Mouse (Mus musculus): ENCODE data around the gene Grin2c. TPM values are rescaled to one million over a fixed set of nuclear protein-coding genes. Genes with fewer than 3 reads are reported as not detected.

Grin2c gene
- polyA plus RNA-seq, 1 experiment from 2014 or later = 0.18 TPM

GRCm38 (mm10) chr11:115243783-115244182 lies 23.3 kb downstream of the Grin2c start:
- WGBS = 88% methylated on average over 12 of the region's 12 CpGs
- no peak overlapping the region for H3K27ac ChIP-seq (ENCODE audit: low read depth, low read length)
- H3K4me1 ChIP-seq (ENCODE audit: control insufficient read depth, insufficient read depth, low read length) = peaks cover 7% of the 10 kb centered on the region
- no peaks in the 10 kb centered on the region for H3K36me3 ChIP-seq (ENCODE audit: control insufficient read depth, insufficient read depth, low read length)
- H3K4me2 ChIP-seq = no peak overlapping the region
- no peak overlapping the region for H3K4me3 ChIP-seq (ENCODE audit: low read depth, low read length)
- no peak overlapping the region for H3K9ac ChIP-seq (ENCODE audit: low read length)
- ATAC-seq (ENCODE audit: low FRiP score) = no peak
- peaks cover 11% of the 10 kb centered on the region for H3K27me3 ChIP-seq (ENCODE audit: control insufficient read depth, insufficient read depth, low read length)
- no peak for DNase-seq (ENCODE audit: low spot score, missing footprints)
- H3K9me3 ChIP-seq (ENCODE audit: control insufficient read depth, low read length) = no peaks in the 10 kb centered on the region

- WGBS = 82% methylated on average over 3 of the region's 3 CpGs
- Histone ChIP-seq H3K4me2 (no peak overlapping the region), H3K4me3 (ENCODE audit: low read depth, low read length) (no peak overlapping the region), H3K4me1 (ENCODE audit: control insufficient read depth, insufficient read depth, low read length) (peaks cover 5% of the 10 kb centered on the region), H3K36me3 (ENCODE audit: control insufficient read depth, insufficient read depth, low read length) (no peaks in the 10 kb centered on the region), H3K9ac (ENCODE audit: low read length) (no peak overlapping the region), H3K27ac (ENCODE audit: low read depth, low read length) (no peak overlapping the region), H3K9me3 (ENCODE audit: control insufficient read depth, low read length) (no peaks in the 10 kb centered on the region), H3K27me3 (ENCODE audit: control insufficient read depth, insufficient read depth, low read length) (peaks cover 4% of the 10 kb centered on the region; the same call in 1 of the 2 replicates)
- DNase-seq (ENCODE audit: low spot score, missing footprints) = no peak
- ATAC-seq (ENCODE audit: low FRiP score) = no peak
Observed at GRCm38 (mm10) chr11:115242746-115243145, 24.3 kb downstream of the Grin2c start.

- Histone ChIP-seq H3K4me3 (ENCODE audit: low read depth, low read length) (no peak overlapping the region), H3K27ac (ENCODE audit: low read depth, low read length) (no peak overlapping the region), H3K9me3 (ENCODE audit: control insufficient read depth, low read length) (no peaks in the 10 kb centered on the region), H3K4me1 (ENCODE audit: control insufficient read depth, insufficient read depth, low read length) (peaks cover 3% of the 10 kb centered on the region), H3K4me2 (no peak overlapping the region), H3K9ac (ENCODE audit: low read length) (no peak overlapping the region), H3K36me3 (ENCODE audit: control insufficient read depth, insufficient read depth, low read length) (no peaks in the 10 kb centered on the region), H3K27me3 (ENCODE audit: control insufficient read depth, insufficient read depth, low read length) (no peaks in the 10 kb centered on the region; the same call in 1 of the 2 replicates)
- ATAC-seq (ENCODE audit: low FRiP score) = no peak
- no peak for DNase-seq (ENCODE audit: low spot score, missing footprints)
- 85% methylated on average over 11 of the region's 11 CpGs for WGBS
Observed at GRCm38 (mm10) chr11:115241402-115241801, 25.6 kb downstream of the Grin2c start.

- H3K36me3 ChIP-seq (ENCODE audit: control insufficient read depth, insufficient read depth, low read length) = no peaks in the 10 kb centered on the region
- ATAC-seq (ENCODE audit: low FRiP score) (no peak), DNase-seq (ENCODE audit: low spot score, missing footprints) (no peak)
- H3K4me2 ChIP-seq = no peak overlapping the region
- H3K9me3 ChIP-seq (ENCODE audit: control insufficient read depth, low read length) = no peaks in the 10 kb centered on the region
- 73% methylated on average over 5 of the region's 5 CpGs for WGBS
- H3K4me1 ChIP-seq (ENCODE audit: control insufficient read depth, insufficient read depth, low read length) = peaks cover 27% of the 10 kb centered on the region
- H3K4me3 ChIP-seq (ENCODE audit: low read depth, low read length) = no peak overlapping the region
- no peak overlapping the region for H3K27ac ChIP-seq (ENCODE audit: low read depth, low read length)
- no peak overlapping the region for H3K9ac ChIP-seq (ENCODE audit: low read length)
- no peaks in the 10 kb centered on the region for H3K27me3 ChIP-seq (ENCODE audit: control insufficient read depth, insufficient read depth, low read length)
Observed at GRCm38 (mm10) chr11:115236570-115236969, 30.5 kb downstream of the Grin2c start.

GRCm38 (mm10) chr11:115234320-115235044 lies 32.6 kb downstream of the Grin2c start:
- no peak overlapping the region for H3K9ac ChIP-seq (ENCODE audit: low read length)
- H3K27ac ChIP-seq (ENCODE audit: low read depth, low read length) = peak overlapping the region; percentile 30; the same call in 1 of the 2 replicates
- no peak overlapping the region for H3K4me3 ChIP-seq (ENCODE audit: low read depth, low read length)
- no peaks in the 10 kb centered on the region for H3K36me3 ChIP-seq (ENCODE audit: control insufficient read depth, insufficient read depth, low read length)
- DNase-seq (ENCODE audit: low spot score, missing footprints) (no peak), ATAC-seq (ENCODE audit: low FRiP score) (no peak)
- peaks cover 29% of the 10 kb centered on the region for H3K4me1 ChIP-seq (ENCODE audit: control insufficient read depth, insufficient read depth, low read length)
- no peaks in the 10 kb centered on the region for H3K9me3 ChIP-seq (ENCODE audit: control insufficient read depth, low read length)
- no peak overlapping the region for H3K4me2 ChIP-seq
- no peaks in the 10 kb centered on the region for H3K27me3 ChIP-seq (ENCODE audit: control insufficient read depth, insufficient read depth, low read length)
- 76% methylated on average over 14 of the region's 15 CpGs for WGBS

GRCm38 (mm10) chr11:115233526-115234290 lies 33.3 kb downstream of the Grin2c start:
- no peaks in the 10 kb centered on the region for H3K9me3 ChIP-seq (ENCODE audit: control insufficient read depth, low read length)
- no peaks in the 10 kb centered on the region for H3K36me3 ChIP-seq (ENCODE audit: control insufficient read depth, insufficient read depth, low read length)
- WGBS = 45% methylated on average over 20 of the region's 20 CpGs
- H3K4me2 ChIP-seq = no peak overlapping the region
- no peak for DNase-seq (ENCODE audit: low spot score, missing footprints)
- peak; percentile 60 for ATAC-seq (ENCODE audit: low FRiP score)
- no peak overlapping the region for H3K4me3 ChIP-seq (ENCODE audit: low read depth, low read length)
- peak overlapping the region; percentile 30; the same call in 1 of the 2 replicates for H3K27ac ChIP-seq (ENCODE audit: low read depth, low read length)
- H3K4me1 ChIP-seq (ENCODE audit: control insufficient read depth, insufficient read depth, low read length) = peaks cover 29% of the 10 kb centered on the region
- no peaks in the 10 kb centered on the region for H3K27me3 ChIP-seq (ENCODE audit: control insufficient read depth, insufficient read depth, low read length)
- no peak overlapping the region for H3K9ac ChIP-seq (ENCODE audit: low read length)

GRCm38 (mm10) chr11:115232889-115233288 lies 34.2 kb downstream of the Grin2c start:
- Histone ChIP-seq H3K9ac (ENCODE audit: low read length) (no peak overlapping the region), H3K27me3 (ENCODE audit: control insufficient read depth, insufficient read depth, low read length) (no peaks in the 10 kb centered on the region), H3K27ac (ENCODE audit: low read depth, low read length) (no peak overlapping the region), H3K4me1 (ENCODE audit: control insufficient read depth, insufficient read depth, low read length) (peaks cover 34% of the 10 kb centered on the region), H3K36me3 (ENCODE audit: control insufficient read depth, insufficient read depth, low read length) (no peaks in the 10 kb centered on the region), H3K4me2 (no peak overlapping the region), H3K4me3 (ENCODE audit: low read depth, low read length) (no peak overlapping the region), H3K9me3 (ENCODE audit: control insufficient read depth, low read length) (no peaks in the 10 kb centered on the region)
- WGBS = 68% methylated on average over 5 of the region's 5 CpGs
- DNase-seq (ENCODE audit: low spot score, missing footprints) (no peak), ATAC-seq (ENCODE audit: low FRiP score) (no peak)

GRCm38 (mm10) chr11:115231924-115232323 lies 35.1 kb downstream of the Grin2c start:
- Histone ChIP-seq H3K4me1 (ENCODE audit: control insufficient read depth, insufficient read depth, low read length) (peaks cover 44% of the 10 kb centered on the region), H3K4me3 (ENCODE audit: low read depth, low read length) (no peak overlapping the region), H3K36me3 (ENCODE audit: control insufficient read depth, insufficient read depth, low read length) (no peaks in the 10 kb centered on the region), H3K4me2 (no peak overlapping the region), H3K9ac (ENCODE audit: low read length) (no peak overlapping the region), H3K9me3 (ENCODE audit: control insufficient read depth, low read length) (no peaks in the 10 kb centered on the region), H3K27me3 (ENCODE audit: control insufficient read depth, insufficient read depth, low read length) (no peaks in the 10 kb centered on the region), H3K27ac (ENCODE audit: low read depth, low read length) (no peak overlapping the region)
- no peak for DNase-seq (ENCODE audit: low spot score, missing footprints)
- WGBS = 55% methylated on average over 9 of the region's 9 CpGs
- no peak for ATAC-seq (ENCODE audit: low FRiP score)

All from midbrain, embryonic 11.5 days (tissue).